In the genomic region with DNA sequence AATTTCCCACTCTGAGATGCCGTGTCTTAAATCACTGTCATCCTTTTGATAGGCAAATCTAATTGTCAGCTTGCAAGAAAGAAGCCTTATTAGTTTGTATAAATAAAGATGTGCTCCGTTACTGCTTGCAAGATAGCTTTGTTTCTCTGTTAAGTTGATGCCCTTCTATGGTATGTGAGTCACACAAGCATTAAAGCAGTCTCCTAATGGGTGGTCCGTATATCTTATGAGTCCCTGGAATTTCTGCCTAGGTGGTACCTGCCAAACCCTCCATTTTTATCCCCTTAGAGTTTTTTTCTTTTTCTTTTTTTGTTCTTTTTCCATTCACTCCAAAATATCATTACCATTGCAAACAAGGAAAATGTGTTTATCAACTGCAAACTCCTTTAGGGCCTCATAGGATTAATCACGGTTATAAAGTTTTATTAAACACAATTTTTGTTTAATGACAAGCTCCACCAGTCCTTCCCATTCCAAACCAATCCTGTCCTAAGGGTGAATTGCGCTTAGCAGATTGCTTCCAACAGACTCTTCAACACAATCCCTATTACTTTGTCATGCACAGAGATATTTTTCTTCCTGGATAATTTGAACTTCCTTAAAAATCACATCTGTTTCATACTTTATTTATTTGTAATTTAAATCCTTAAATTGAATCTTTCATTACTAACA, we compare ENCODE assay signal across 19 mouse cellular contexts.
"Had no signal": no experiment of that assay in that cellular context is flagged by ENCODE, and none has a peak within 500 bp of the region (broad histone marks: within the 10 kb centered on the region; RNA-seq: fewer than 3 reads in every experiment).

No protein-coding gene starts in this region.

- H3K4me2 ChIP-seq: liver, embryonic 11.5 days; liver, embryonic 13.5 days; liver, embryonic 15.5 days; neural tube, embryonic 13.5 days; neural tube, embryonic 15.5 days had no signal

- DNase-seq: liver, embryonic 13.5 days; liver, postnatal 0 days; lung, adult 2 months; lung, postnatal 10 days; lung, postnatal 36 days; right cerebral cortex, adult 18-20 months; right cerebral cortex, postnatal 25 days; right cerebral cortex, postnatal 4 days; spleen, adult 18-20 months; thymus, adult 18-20 months; thymus, postnatal 14 days; thymus, postnatal 36 days had no signal

- H3K27ac ChIP-seq: liver, embryonic 13.5 days; liver, embryonic 15.5 days; macrophage had no signal

- H3K27me3 ChIP-seq: liver, embryonic 13.5 days; liver, embryonic 15.5 days; megakaryocyte, embryonic 14.5 days; neural tube, embryonic 13.5 days; neural tube, embryonic 15.5 days had no signal

- H3K9me3 ChIP-seq: liver, embryonic 13.5 days; liver, embryonic 15.5 days; neural tube, embryonic 13.5 days; neural tube, embryonic 15.5 days had no signal

- ATAC-seq: liver, postnatal 0 days had no signal

- H3K4me3 ChIP-seq: liver, embryonic 13.5 days; liver, embryonic 15.5 days; megakaryocyte, embryonic 14.5 days; myocyte; neural tube, embryonic 13.5 days; neural tube, embryonic 15.5 days had no signal

- H3K36me3 ChIP-seq: liver, embryonic 13.5 days; liver, embryonic 15.5 days; neural tube, embryonic 13.5 days; neural tube, embryonic 15.5 days had no signal

- H3K4me1 ChIP-seq: liver, embryonic 13.5 days; liver, embryonic 15.5 days; megakaryocyte, embryonic 14.5 days had no signal

- H3K9ac ChIP-seq: liver, embryonic 13.5 days; liver, embryonic 15.5 days; liver, postnatal 0 days; neural tube, embryonic 13.5 days; neural tube, embryonic 15.5 days had no signal
